Mouse (Mus musculus) kidney, embryonic 16.5 days (tissue): ENCODE results near the gene Lrp4. TPM values are rescaled to one million over a fixed set of nuclear protein-coding genes. Genes with fewer than 3 reads are reported as not detected.
"Not testable (repeated sequence)": the region's sequence is repeated elsewhere in the genome, so short reads cannot be mapped to it uniquely, and the experiment has no call there.

Experiments
- ATAC-seq: fragments of 200-750 bp; cut with Nextera tagmentation; 2 replicates; pipeline ENCODE4 v1.8.0; 2017; ENCODE audit warnings: moderate TSS enrichment; ENCODE audit not compliant: low FRiP score, low TSS enrichment
- H3K27ac ChIP-seq: fragments of 300-500 bp; sonication (generic); 2 replicates; pipeline ENCODE4 v1.5.1; 2014; ENCODE audit warnings: low read length
- H3K27me3 ChIP-seq: fragments of 300-500 bp; sonication (generic); 2 replicates; pipeline ENCODE4 v1.6.1; 2014; ENCODE audit warnings: low read length, control low read depth, mixed read lengths; ENCODE audit not compliant: insufficient read depth
- H3K36me3 ChIP-seq: fragments of 300-500 bp; sonication (generic); 2 replicates; pipeline ENCODE4 v1.6.1; 2014; ENCODE audit warnings: low read length, control low read depth, mixed read lengths; ENCODE audit not compliant: insufficient read depth
- H3K4me1 ChIP-seq: fragments of 300-500 bp; sonication (generic); 2 replicates; pipeline ENCODE4 v1.6.1; 2014; ENCODE audit warnings: low read length, control low read depth, mixed read lengths; ENCODE audit not compliant: insufficient read depth
- H3K4me2 ChIP-seq: fragments of 300-500 bp; sonication (generic); replicated peaks from 2 replicates; pipeline ENCODE4 v1.6.1; 2014; ENCODE audit warnings: low read depth, low read length
- H3K4me3 ChIP-seq: fragments of 300-500 bp; sonication (generic); 2 replicates; pipeline ENCODE4 v1.5.1; 2014; ENCODE audit warnings: mild to moderate bottlenecking, low read length
- H3K9ac ChIP-seq: fragments of 300-500 bp; sonication (generic); replicated peaks from 2 replicates; pipeline ENCODE4 v1.6.1; 2014; ENCODE audit warnings: low read length
- H3K9me3 ChIP-seq: fragments of 300-500 bp; sonication (generic); 2 replicates; pipeline ENCODE4 v1.6.1; 2016; ENCODE audit warnings: low read length, control low read depth
- WGBS: fragments of 180-500 bp; shearing (Covaris S2); extraction: QIAGEN DNeasy Blood & Tissue Kit; methylation state at CpG from one replicate; pipeline ENCODE4 v1.1.7; 2014; 5-methylcytosine and 5-hydroxymethylcytosine counted together
- polyA plus RNA-seq: library from polyadenylated mRNA; unstranded; fragments of >200 nt; fragmentation: Nextera tagmentation; extraction: Ambion mirVana; gene quantifications from 2 replicates; pipeline ENCODE4 v1.2.1, GENCODE M21; 2015

Lrp4 gene
- polyA plus RNA-seq, 1 experiment from 2014 or later = 7.6 TPM

- Histone ChIP-seq H3K27me3 (no peaks in the 10 kb centered on the region), H3K9me3 (no peaks in the 10 kb centered on the region), H3K4me2 (no peak overlapping the region), H3K4me3 (no peak overlapping the region), H3K4me1 (peaks cover 10% of the 10 kb centered on the region), H3K36me3 (peaks cover 33% of the 10 kb centered on the region), H3K27ac (no peak overlapping the region), H3K9ac (no peak overlapping the region)
- WGBS = 56% methylated on average over 17 of the region's 17 CpGs
- ATAC-seq = 0 out of 2 replicates have a peak, but pooled peaks have one; percentile 21
Observed at GRCm38 (mm10) chr2:91476251-91476661, 18.9 kb downstream of the Lrp4 start.

GRCm38 (mm10) chr2:91476841-91477240 lies 19.5 kb downstream of the Lrp4 start:
- no peak overlapping the region for H3K9ac ChIP-seq
- no peaks in the 10 kb centered on the region for H3K9me3 ChIP-seq
- no peak overlapping the region for H3K27ac ChIP-seq
- H3K4me2 ChIP-seq = no peak overlapping the region
- H3K27me3 ChIP-seq = no peaks in the 10 kb centered on the region
- H3K4me3 ChIP-seq = no peak overlapping the region
- peaks cover 10% of the 10 kb centered on the region for H3K4me1 ChIP-seq
- no peak for ATAC-seq
- H3K36me3 ChIP-seq = peaks cover 36% of the 10 kb centered on the region
- WGBS = 55% methylated on average over 7 of the region's 7 CpGs

GRCm38 (mm10) chr2:91480399-91480801 lies 23.1 kb downstream of the Lrp4 start:
- no peak for ATAC-seq
- Histone ChIP-seq H3K27me3 (no peaks in the 10 kb centered on the region), H3K27ac (no peak overlapping the region), H3K9me3 (no peaks in the 10 kb centered on the region), H3K4me1 (peaks cover 5% of the 10 kb centered on the region), H3K4me2 (no peak overlapping the region), H3K36me3 (peaks cover 40% of the 10 kb centered on the region), H3K9ac (no peak overlapping the region), H3K4me3 (no peak overlapping the region)
- 94% methylated on average over 9 of the region's 9 CpGs for WGBS

DNA sequence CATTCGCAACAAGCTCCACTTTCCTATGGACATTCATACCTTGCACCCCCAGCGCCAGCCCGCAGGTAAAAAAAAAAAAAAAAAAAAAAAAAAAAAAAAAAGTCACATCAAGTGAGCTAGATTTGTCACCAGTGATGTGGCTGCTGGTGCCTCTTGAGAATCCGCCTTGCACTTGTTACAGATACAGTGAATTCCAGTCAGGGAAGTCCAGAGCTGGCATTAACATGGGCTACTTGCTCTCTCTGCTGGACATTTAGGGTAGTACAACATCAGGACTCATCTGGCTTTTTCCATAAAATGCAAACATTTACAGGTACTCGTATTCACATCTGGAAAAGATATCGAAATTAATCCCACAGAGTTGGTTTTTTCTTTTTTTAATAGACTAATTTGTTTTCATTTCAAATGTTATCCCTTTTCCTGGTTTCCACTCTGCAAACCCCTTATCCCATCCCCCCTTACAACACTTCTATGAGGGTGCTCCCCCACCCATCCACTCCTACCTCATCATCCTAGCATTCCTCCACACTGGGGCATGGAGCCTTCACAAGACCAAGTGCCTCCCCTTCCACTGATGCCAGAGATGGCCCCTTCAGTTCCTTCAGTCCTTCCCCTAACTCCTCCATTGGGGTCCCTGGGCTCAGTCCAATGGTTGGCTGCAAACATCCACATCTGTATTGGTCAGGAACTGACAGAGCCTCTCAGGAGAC lies 23.6 kb downstream of the Lrp4 start:
- H3K27ac ChIP-seq = no peak overlapping the region
- peaks cover 4% of the 10 kb centered on the region for H3K4me1 ChIP-seq
- no peak overlapping the region for H3K4me2 ChIP-seq
- ATAC-seq = no peak
- no peak overlapping the region for H3K9ac ChIP-seq
- H3K4me3 ChIP-seq = no peak overlapping the region
- WGBS = 58% methylated on average over 6 of the region's 6 CpGs
- H3K9me3 ChIP-seq = no peaks in the 10 kb centered on the region
- no peaks in the 10 kb centered on the region for H3K27me3 ChIP-seq
- H3K36me3 ChIP-seq = peaks cover 44% of the 10 kb centered on the region

GRCm38 (mm10) chr2:91484698-91485097 lies 27.4 kb downstream of the Lrp4 start:
- H3K4me2 ChIP-seq = no peak overlapping the region
- H3K27ac ChIP-seq = no peak overlapping the region
- no peaks in the 10 kb centered on the region for H3K4me1 ChIP-seq
- H3K27me3 ChIP-seq = no peaks in the 10 kb centered on the region
- no peak overlapping the region for H3K4me3 ChIP-seq
- 83% methylated on average over 4 of the region's 4 CpGs for WGBS
- no peak for ATAC-seq
- no peak overlapping the region for H3K9ac ChIP-seq
- no peaks in the 10 kb centered on the region for H3K9me3 ChIP-seq
- peaks cover 51% of the 10 kb centered on the region for H3K36me3 ChIP-seq

GRCm38 (mm10) chr2:91485256-91485655 lies 27.9 kb downstream of the Lrp4 start:
- WGBS = 84% methylated on average over 6 of the region's 6 CpGs
- no peak overlapping the region for H3K4me3 ChIP-seq
- no peak for ATAC-seq
- H3K36me3 ChIP-seq = peaks cover 56% of the 10 kb centered on the region
- H3K27me3 ChIP-seq = no peaks in the 10 kb centered on the region
- no peak overlapping the region for H3K27ac ChIP-seq
- H3K4me1 ChIP-seq = no peaks in the 10 kb centered on the region
- no peaks in the 10 kb centered on the region for H3K9me3 ChIP-seq
- no peak overlapping the region for H3K4me2 ChIP-seq
- no peak overlapping the region for H3K9ac ChIP-seq

DNA sequence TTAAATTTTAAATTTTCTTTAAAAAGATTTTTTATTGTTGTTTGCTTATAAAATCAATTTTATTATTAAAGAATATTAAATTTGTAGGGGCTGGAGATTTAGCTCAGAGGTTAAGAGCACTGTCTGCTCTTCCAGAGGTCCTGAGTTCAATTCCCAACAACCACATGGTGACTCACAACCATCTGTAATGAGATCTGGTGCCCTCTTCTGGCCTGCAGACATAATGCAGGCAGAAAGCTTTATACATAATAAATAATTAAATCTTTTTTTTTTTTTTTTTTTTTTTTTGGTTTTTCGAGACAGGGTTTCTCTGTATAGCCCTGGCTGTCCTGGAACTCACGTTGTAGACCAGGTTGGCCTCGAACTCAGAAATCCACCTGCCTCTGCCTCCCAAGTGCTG lies 30.0 kb downstream of the Lrp4 start:
- not testable (repeated sequence) for H3K4me3 ChIP-seq, H3K27me3 ChIP-seq, H3K27ac ChIP-seq, H3K9ac ChIP-seq, H3K4me2 ChIP-seq, ATAC-seq, H3K9me3 ChIP-seq, H3K4me1 ChIP-seq
- WGBS = 67% methylated on average over 1 of the region's 3 CpGs
- H3K36me3 ChIP-seq = peaks cover 66% of the 10 kb centered on the region

DNA sequence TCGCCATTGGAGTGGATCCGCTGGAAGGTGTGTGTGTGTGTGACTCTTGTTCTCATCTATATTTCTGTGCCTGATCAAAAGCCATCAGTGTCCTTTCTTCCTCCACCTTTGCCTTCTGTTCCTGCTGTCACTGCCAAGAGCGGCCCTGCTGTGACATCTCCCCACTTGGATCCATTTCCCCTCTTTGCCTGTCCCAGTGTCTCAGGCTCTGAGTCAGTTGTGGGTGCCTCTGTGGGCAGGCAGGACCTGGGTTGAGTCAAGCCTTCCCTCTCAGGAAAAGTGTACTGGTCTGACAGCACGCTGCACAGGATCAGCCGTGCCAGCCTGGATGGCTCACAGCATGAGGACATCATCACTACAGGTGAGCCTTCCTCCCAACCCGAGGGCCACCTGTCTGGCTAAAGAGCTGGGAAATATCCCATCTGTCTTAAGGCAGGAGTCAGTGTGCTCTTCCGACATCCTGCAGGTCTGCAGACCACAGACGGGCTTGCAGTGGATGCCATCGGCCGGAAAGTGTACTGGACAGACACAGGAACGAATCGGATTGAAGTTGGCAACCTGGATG lies 34.8 kb downstream of the Lrp4 start:
- H3K4me1 ChIP-seq = no peaks in the 10 kb centered on the region
- no peak overlapping the region for H3K9ac ChIP-seq
- peaks cover 78% of the 10 kb centered on the region for H3K36me3 ChIP-seq
- H3K27me3 ChIP-seq = no peaks in the 10 kb centered on the region
- 94% methylated on average over 12 of the region's 12 CpGs for WGBS
- no peak overlapping the region for H3K27ac ChIP-seq
- no peaks in the 10 kb centered on the region for H3K9me3 ChIP-seq
- H3K4me3 ChIP-seq = no peak overlapping the region
- H3K4me2 ChIP-seq = no peak overlapping the region
- no peak for ATAC-seq

DNA sequence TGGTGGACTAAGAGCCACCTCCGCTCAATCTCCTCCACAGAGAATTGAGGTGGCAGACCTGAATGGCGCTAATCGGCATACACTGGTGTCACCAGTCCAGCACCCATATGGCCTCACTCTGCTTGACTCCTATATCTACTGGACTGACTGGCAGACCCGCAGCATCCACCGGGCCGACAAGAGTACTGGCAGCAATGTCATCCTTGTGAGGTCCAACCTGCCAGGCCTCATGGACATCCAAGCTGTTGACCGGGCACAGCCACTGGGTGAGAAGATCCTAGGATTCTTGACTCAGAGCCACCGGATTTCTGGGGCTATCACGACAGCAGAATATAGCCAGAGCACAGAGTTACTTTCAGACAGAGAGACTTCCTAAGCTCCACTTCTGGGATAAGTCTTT lies 36.7 kb downstream of the Lrp4 start:
- H3K36me3 ChIP-seq = peaks cover 82% of the 10 kb centered on the region
- H3K4me1 ChIP-seq = no peaks in the 10 kb centered on the region
- no peak overlapping the region for H3K27ac ChIP-seq
- H3K4me3 ChIP-seq = no peak overlapping the region
- no peaks in the 10 kb centered on the region for H3K27me3 ChIP-seq
- H3K4me2 ChIP-seq = no peak overlapping the region
- H3K9ac ChIP-seq = no peak overlapping the region
- 95% methylated on average over 9 of the region's 9 CpGs for WGBS
- H3K9me3 ChIP-seq = no peaks in the 10 kb centered on the region
- ATAC-seq = no peak

- 79% methylated on average over 8 of the region's 8 CpGs for WGBS
- Histone ChIP-seq H3K4me3 (no peak overlapping the region), H3K4me1 (no peaks in the 10 kb centered on the region), H3K27me3 (no peaks in the 10 kb centered on the region), H3K4me2 (no peak overlapping the region), H3K36me3 (peaks cover 58% of the 10 kb centered on the region), H3K9me3 (no peaks in the 10 kb centered on the region), H3K27ac (no peak overlapping the region), H3K9ac (no peak overlapping the region)
- no peak for ATAC-seq
Observed at GRCm38 (mm10) chr2:91498093-91498719, 40.9 kb downstream of the Lrp4 start.
